Mouse (Mus musculus): ENCODE results near the gene Tle3. TPM values are rescaled to one million over a fixed set of nuclear protein-coding genes. Genes with fewer than 3 reads are reported as not detected.

Tle3 gene
- 10 to 100 TPM; 12.5 to 14.2 TPM for total RNA-seq (2021)
- long read RNA-seq, experiment 1, partial matches to known transcripts, result 1 of 3 reads
- long read RNA-seq, experiment 1, other reads (novel, unspliced or antisense), result 2 of 3 reads
- long read RNA-seq, experiment 2, partial matches to known transcripts, result 2 of 2 reads
- long read RNA-seq, experiment 2, other reads (novel, unspliced or antisense), result 0 of 2 reads

GRCm38 (mm10) chr9:61371755-61372509, at the start of gene Tle3:
TSS of gene Tle3 (plus strand) at chr9:61372366.
- intact Hi-C loops (cut with DNase I; ENCODE audit: low total_unique reads), result no loop called here
- peak; percentile 98 for DNase-seq

GRCm38 (mm10) chr9:61323221-61323620, 48.9 kb upstream of the Tle3 start:
- intact Hi-C loops (cut with DNase I; ENCODE audit: low total_unique reads), result no loop called here
- no peak for DNase-seq

GRCm38 (mm10) chr9:61323879-61324278, 48.3 kb upstream of the Tle3 start:
- intact Hi-C loops (cut with DNase I; ENCODE audit: low total_unique reads), result no loop called here
- DNase-seq, result no peak

GRCm38 (mm10) chr9:61324354-61324753, 47.8 kb upstream of the Tle3 start:
- DNase-seq, result no peak
- intact Hi-C loops (cut with DNase I; ENCODE audit: low total_unique reads), result no loop called here

GRCm38 (mm10) chr9:61325012-61325411, 47.2 kb upstream of the Tle3 start:
- intact Hi-C loops (cut with DNase I; ENCODE audit: low total_unique reads), result no loop called here
- no peak for DNase-seq

GRCm38 (mm10) chr9:61325931-61326351, 46.2 kb upstream of the Tle3 start:
- intact Hi-C loops (cut with DNase I; ENCODE audit: low total_unique reads), result no loop called here
- DNase-seq, result peak; percentile 32

- no peak for DNase-seq
- intact Hi-C loops (cut with DNase I; ENCODE audit: low total_unique reads), result no loop called here
These were observed 45.2 kb upstream of the Tle3 start for GRCm38 (mm10) chr9:61326922-61327321.

GRCm38 (mm10) chr9:61328173-61328572, 44.0 kb upstream of the Tle3 start:
- intact Hi-C loops (cut with DNase I; ENCODE audit: low total_unique reads), result no loop called here
- no peak for DNase-seq

GRCm38 (mm10) chr9:61330747-61331146, 41.4 kb upstream of the Tle3 start:
- DNase-seq, result no peak
- intact Hi-C loops (cut with DNase I; ENCODE audit: low total_unique reads), result no loop called here

- intact Hi-C loops (cut with DNase I; ENCODE audit: low total_unique reads), result no loop called here
- DNase-seq, result no peak
These were observed 39.8 kb upstream of the Tle3 start for GRCm38 (mm10) chr9:61332226-61332936.

- DNase-seq, result no peak
- intact Hi-C loops (cut with DNase I; ENCODE audit: low total_unique reads), result no loop called here
These were observed 36.0 kb upstream of the Tle3 start for GRCm38 (mm10) chr9:61336179-61336578.

- intact Hi-C loops (cut with DNase I; ENCODE audit: low total_unique reads), result no loop called here
- DNase-seq, result no peak
These were observed 35.3 kb upstream of the Tle3 start for GRCm38 (mm10) chr9:61336591-61337587.

GRCm38 (mm10) chr9:61337665-61338064, 34.5 kb upstream of the Tle3 start:
- DNase-seq, result no peak
- intact Hi-C loops (cut with DNase I; ENCODE audit: low total_unique reads), result no loop called here

GRCm38 (mm10) chr9:61339311-61339710, 32.9 kb upstream of the Tle3 start:
- intact Hi-C loops (cut with DNase I; ENCODE audit: low total_unique reads), result no loop called here

GRCm38 (mm10) chr9:61340333-61340732, 31.8 kb upstream of the Tle3 start:
- intact Hi-C loops (cut with DNase I; ENCODE audit: low total_unique reads), result no loop called here
- DNase-seq, result no peak

More at GRCm38 (mm10) chr9:61339311-61339710, 32.9 kb upstream of the Tle3 start:
- no peak for DNase-seq

GRCm38 (mm10) chr9:61342297-61342696, 29.9 kb upstream of the Tle3 start:
- intact Hi-C loops (cut with DNase I; ENCODE audit: low total_unique reads), result no loop called here
- no peak for DNase-seq

- intact Hi-C loops (cut with DNase I; ENCODE audit: low total_unique reads), result no loop called here
- DNase-seq, result no peak
These were observed 27.5 kb upstream of the Tle3 start for GRCm38 (mm10) chr9:61344684-61345083.

- no peak for DNase-seq
- intact Hi-C loops (cut with DNase I; ENCODE audit: low total_unique reads), result no loop called here
These were observed 25.2 kb upstream of the Tle3 start for GRCm38 (mm10) chr9:61347011-61347410.

GRCm38 (mm10) chr9:61348036-61348435, 24.1 kb upstream of the Tle3 start:
- intact Hi-C loops (cut with DNase I; ENCODE audit: low total_unique reads), result no loop called here
- no peak for DNase-seq
